Mouse (Mus musculus): Measurements from ENCODE around the gene Paqr6.

Gene Paqr6

DNA sequence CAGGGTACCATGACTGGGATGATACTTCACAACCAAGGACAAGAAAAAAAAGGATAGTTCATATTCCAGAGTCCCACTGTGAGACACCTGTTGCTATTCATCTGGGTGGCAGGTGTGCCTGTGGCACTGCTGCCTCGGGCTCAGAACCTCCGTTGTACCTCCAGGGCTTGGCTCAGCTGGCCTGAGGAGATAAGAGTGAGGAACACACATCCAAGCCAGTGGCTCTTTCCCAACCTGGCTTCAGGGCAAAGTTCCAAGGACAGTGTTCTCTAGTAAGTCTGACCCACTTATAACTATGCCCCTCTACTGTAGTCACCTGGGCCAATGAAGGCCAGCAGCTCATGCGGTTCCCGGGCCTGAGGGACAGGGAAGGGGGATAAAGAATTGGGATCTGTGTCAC is 47.3 kb downstream of the Paqr6 start:
- no peak for DNase-seq

DNA sequence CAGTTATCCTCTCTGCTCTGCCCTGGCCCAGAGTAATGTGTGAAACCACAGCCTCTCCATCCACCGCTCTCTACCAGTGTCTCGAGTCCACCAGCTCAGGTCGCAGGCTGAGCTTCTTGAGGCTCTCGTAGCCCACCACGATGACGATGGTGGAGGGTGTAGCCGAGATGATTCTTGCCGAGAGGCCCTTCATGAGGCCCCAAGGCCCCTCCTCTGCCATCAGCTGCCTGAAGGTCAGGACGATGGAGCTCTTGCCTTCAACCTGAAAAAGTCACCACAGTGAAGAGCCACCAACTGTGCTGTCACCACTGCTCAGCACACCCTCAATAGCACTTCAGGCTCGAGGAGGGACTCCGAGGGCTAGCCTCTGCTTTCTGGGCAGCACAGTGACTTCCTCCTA is 48.3 kb downstream of the Paqr6 start:
- no peak for DNase-seq

DNA sequence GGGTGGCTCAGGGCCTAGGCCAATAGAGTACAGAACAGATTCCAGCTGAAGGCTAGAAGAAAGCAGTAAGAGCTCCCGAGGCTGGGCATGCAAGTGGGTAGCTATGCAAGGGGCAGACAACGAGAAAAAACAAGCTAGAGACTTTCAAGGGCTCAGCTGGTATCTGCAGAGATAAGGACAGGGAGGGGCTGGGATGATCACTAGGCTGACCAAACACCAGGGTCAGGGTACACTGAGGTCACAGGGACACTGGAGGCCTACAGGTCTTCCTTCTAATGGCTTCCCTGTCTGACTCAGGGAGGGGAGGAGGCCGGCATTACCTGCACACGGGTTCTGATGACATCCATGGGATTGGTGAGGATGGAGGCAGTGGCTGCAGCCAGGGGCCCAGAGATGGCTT is 51.3 kb downstream of the Paqr6 start:
- no peak for DNase-seq

DNA sequence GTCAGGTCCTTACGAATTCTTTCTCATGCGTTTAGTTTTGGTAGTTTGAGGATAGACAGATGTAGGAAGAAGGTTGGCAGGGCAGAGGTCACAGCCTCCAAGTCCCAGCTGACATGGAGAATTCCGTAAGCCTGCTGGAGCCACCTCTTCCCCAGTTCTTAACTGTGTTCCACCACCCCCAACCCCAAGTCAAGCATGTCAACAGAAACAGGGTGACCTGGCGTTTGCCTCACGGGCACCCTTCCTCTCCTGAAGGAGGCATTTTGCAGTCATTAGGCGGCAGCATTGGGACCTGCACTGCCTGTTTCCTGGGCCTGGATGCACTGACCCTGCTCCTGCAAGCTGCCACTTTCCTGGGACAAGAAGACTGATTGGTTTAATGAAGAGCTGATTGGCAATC is 53.6 kb downstream of the Paqr6 start:
- DNase-seq, result no peak

All from spleen, adult 18-20 months (tissue).